Mouse (Mus musculus): ENCODE results near the gene Rbm20. TPM values are rescaled to one million over a fixed set of nuclear protein-coding genes. Genes with fewer than 3 reads are reported as not detected.

Rbm20 gene
- total RNA-seq, 2 experiments from 2014 or later: 4.0 to 5.8 TPM

DNA sequence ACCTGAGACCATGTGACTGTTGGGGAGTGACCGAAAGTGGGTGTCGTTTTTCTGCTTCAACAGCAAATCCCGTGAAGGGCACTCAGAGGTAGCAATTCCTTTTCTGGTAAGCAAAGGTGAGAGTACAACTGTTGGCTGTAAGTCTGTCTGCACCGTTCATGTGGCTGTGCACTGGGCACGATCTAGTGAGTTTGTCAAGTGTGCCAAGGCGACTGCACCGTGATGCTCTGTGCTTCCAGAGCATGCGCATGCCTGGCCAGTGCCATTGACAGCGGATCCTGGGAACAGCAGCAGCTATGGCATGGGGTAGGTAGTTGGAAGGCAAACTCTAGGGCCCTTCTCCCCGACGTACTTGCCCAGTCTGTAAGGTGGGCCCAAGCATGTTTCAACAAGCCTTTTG is 49.6 kb downstream of the Rbm20 start:
- H3K4me3 ChIP-seq: no peak overlapping the region
- H3K27ac ChIP-seq: no peak overlapping the region
- no peak for DNase-seq (ENCODE audit: extremely low spot score in 1 of 2, low spot score in 2 of 2)
- intact Hi-C loops (cut with DNase I): no loop called here
- TF ChIP-seq CTCF (IDR thresholded peaks at IDR 0.05): no peak

GRCm38 (mm10) chr19:53727277-53727676 is 50.2 kb downstream of the Rbm20 start:
- no peak overlapping the region for H3K4me3 ChIP-seq
- no peak for TF ChIP-seq CTCF (IDR thresholded peaks at IDR 0.05)
- intact Hi-C loops (cut with DNase I): no loop called here
- no peak overlapping the region for H3K27ac ChIP-seq
- no peak for DNase-seq (ENCODE audit: extremely low spot score in 1 of 2, low spot score in 2 of 2)

- TF ChIP-seq CTCF (IDR thresholded peaks at IDR 0.05): peak; percentile 43
- intact Hi-C loops (cut with DNase I): no loop called here
- Histone ChIP-seq H3K27ac (no peak overlapping the region), H3K4me3 (no peak overlapping the region)
- DNase-seq (ENCODE audit: extremely low spot score in 1 of 2, low spot score in 2 of 2): no peak
Observed at GRCm38 (mm10) chr19:53727886-53728669, 51.0 kb downstream of the Rbm20 start.

- no peak for TF ChIP-seq CTCF (IDR thresholded peaks at IDR 0.05)
- H3K27ac ChIP-seq: no peak overlapping the region
- no peak for DNase-seq (ENCODE audit: extremely low spot score in 1 of 2, low spot score in 2 of 2)
- no peak overlapping the region for H3K4me3 ChIP-seq
- intact Hi-C loops (cut with DNase I): loop anchor here (10.0 kb wide), 1 partner anchor 85 kb away; no protein-coding TSS in a partner anchor
Observed at GRCm38 (mm10) chr19:53729919-53730318, 52.8 kb downstream of the Rbm20 start.

- Histone ChIP-seq H3K27ac (no peak overlapping the region), H3K4me3 (no peak overlapping the region)
- no peak for DNase-seq (ENCODE audit: extremely low spot score in 1 of 2, low spot score in 2 of 2)
- intact Hi-C loops (cut with DNase I): loop anchor here (10.0 kb wide), 1 partner anchor 87 kb away; no protein-coding TSS in a partner anchor
- no peak for TF ChIP-seq CTCF (IDR thresholded peaks at IDR 0.05)
Observed at GRCm38 (mm10) chr19:53731761-53732201, 54.7 kb downstream of the Rbm20 start.

DNA sequence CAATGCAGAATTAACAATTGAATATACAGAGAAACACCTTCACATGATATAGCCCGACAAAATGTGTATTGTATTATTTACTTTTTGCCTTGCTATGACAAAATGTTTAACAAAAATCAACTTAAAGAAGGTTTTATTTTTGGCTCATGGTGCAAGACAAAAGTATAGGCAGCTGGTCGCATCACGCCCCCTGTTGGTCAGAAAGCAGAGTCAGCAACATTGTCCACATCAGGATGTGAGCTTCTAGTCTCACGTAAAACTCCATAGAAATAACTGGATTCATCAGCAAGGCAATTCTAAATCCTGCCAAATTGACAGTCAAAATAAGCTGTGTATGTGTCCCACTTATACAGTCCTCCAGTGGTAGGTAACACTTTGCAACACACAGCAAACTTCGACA is 57.7 kb downstream of the Rbm20 start:
- peak; percentile 38 for TF ChIP-seq CTCF (IDR thresholded peaks at IDR 0.05)
- Histone ChIP-seq H3K4me3 (no peak overlapping the region), H3K27ac (no peak overlapping the region)
- no peak for DNase-seq (ENCODE audit: extremely low spot score in 1 of 2, low spot score in 2 of 2)
- intact Hi-C loops (cut with DNase I): loop anchor here (10.0 kb wide), 1 partner anchor 90 kb away; no protein-coding TSS in a partner anchor

DNA sequence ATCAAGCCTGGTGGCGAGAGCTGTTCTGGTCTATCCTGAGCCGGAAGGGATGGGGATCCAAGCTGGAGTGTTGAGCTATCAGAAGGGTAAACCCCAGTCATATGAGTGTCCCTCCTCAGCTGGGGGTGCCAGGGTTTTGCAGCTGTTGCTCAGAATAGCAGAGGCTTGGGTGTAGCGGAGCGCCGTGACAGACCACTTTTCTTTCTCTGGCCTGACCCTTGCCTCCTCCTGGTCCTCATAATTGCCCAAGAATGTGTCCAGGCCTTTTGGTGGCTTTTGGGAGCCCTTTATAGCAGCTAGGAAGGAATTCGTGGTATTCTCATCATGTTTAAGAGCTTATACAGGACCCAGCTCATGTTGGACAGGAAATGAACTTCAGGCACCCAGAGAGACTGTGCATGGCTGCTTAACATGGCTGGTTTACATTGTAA is 61.6 kb downstream of the Rbm20 start:
- no peak for DNase-seq (ENCODE audit: extremely low spot score in 1 of 2, low spot score in 2 of 2)
- no peak overlapping the region for H3K27ac ChIP-seq
- TF ChIP-seq CTCF (IDR thresholded peaks at IDR 0.05): no peak
- intact Hi-C loops (cut with DNase I): loop anchor here (10.0 kb wide), 1 partner anchor 94 kb away; no protein-coding TSS in a partner anchor
- no peak overlapping the region for H3K4me3 ChIP-seq

DNA sequence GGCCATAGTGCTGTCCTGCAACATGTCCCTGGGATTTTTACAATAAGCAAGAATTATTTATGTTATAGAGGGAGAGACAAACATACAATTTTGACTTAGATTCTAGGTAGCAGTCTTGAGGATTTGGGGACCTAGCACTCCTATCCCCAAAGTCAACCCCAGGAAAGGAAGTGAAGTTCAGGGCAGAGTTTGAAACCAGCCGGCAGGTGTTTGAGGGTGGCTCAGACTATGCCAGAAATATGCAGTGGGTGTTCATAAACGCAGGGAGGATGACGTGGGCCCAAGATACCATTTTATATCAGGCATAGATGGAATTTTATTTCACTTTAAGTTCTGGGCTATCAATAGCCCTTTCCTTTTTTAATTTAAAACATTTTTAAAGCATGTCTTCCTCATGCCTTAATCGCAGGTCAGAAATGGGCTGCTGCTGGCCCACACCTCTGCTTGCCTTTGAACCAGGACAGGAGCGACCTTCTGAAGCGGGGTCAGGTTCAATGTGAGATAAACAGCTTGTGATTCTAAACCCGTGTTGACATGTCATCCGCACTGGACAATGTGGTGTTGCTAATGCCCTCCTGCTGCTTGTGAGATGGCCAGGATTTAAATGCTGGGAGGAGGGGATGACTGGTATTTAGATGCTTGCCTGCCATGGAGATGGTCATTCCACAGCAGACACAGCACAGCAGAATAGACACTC is 62.6 kb downstream of the Rbm20 start:
- no peak overlapping the region for H3K27ac ChIP-seq
- no peak for DNase-seq (ENCODE audit: extremely low spot score in 1 of 2, low spot score in 2 of 2)
- intact Hi-C loops (cut with DNase I): loop anchor here (10.0 kb wide), 1 partner anchor 95 kb away; no protein-coding TSS in a partner anchor

DNA sequence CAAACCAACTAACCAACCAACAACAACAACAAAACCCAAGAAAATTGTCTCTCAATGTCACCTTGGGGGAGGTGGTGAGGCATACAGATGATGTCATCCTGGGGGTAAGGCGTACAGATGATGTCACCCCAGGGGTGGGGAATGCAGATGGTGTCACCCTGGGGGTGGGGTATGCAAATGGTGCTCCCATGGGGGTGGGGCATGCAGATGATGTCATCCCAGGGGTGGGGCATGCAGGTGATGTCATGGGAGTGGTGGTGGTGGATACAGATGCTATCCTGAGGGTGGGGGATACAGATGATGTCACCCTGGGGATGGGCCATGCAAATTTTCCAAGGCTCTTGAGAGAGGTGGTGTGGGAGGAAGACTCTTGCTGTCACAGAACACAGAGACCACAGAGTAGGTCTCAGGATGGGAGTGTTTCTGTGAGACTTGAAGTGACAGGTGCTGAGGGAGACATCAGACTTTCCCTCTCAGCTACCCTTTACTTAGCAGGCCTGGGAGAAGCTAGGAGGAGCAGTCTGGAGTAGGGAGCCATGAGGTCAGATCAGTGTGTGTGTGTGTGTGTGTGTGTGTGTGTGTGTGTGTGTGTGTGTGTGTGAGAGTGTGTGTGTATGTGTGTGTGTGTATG is 63.8 kb downstream of the Rbm20 start:
- Histone ChIP-seq H3K4me3 (no peak overlapping the region), H3K27ac (no peak overlapping the region)
- intact Hi-C loops (cut with DNase I): no loop called here
- no peak for TF ChIP-seq CTCF (IDR thresholded peaks at IDR 0.05)
- no peak for DNase-seq (ENCODE audit: extremely low spot score in 1 of 2, low spot score in 2 of 2)

More for the DNA sequence above, 62.6 kb downstream of the Rbm20 start:
- no peak for TF ChIP-seq CTCF (IDR thresholded peaks at IDR 0.05)
- H3K4me3 ChIP-seq: no peak overlapping the region

GRCm38 (mm10) chr19:53741902-53742301 is 64.8 kb downstream of the Rbm20 start:
- no peak overlapping the region for H3K27ac ChIP-seq
- no peak overlapping the region for H3K4me3 ChIP-seq
- intact Hi-C loops (cut with DNase I): no loop called here
- DNase-seq (ENCODE audit: extremely low spot score in 1 of 2, low spot score in 2 of 2): no peak
- TF ChIP-seq CTCF (IDR thresholded peaks at IDR 0.05): peak; percentile 50

GRCm38 (mm10) chr19:53745354-53745753 is 68.2 kb downstream of the Rbm20 start:
- TF ChIP-seq CTCF (IDR thresholded peaks at IDR 0.05): no peak

GRCm38 (mm10) chr19:53746116-53746515 is 69.0 kb downstream of the Rbm20 start:
- intact Hi-C loops (cut with DNase I): no loop called here
- no peak for TF ChIP-seq CTCF (IDR thresholded peaks at IDR 0.05)
- H3K27ac ChIP-seq: no peak overlapping the region
- DNase-seq (ENCODE audit: extremely low spot score in 1 of 2, low spot score in 2 of 2): no peak
- no peak overlapping the region for H3K4me3 ChIP-seq

More at GRCm38 (mm10) chr19:53745354-53745753, 68.2 kb downstream of the Rbm20 start:
- no peak for DNase-seq (ENCODE audit: extremely low spot score in 1 of 2, low spot score in 2 of 2)
- no peak overlapping the region for H3K4me3 ChIP-seq
- no peak overlapping the region for H3K27ac ChIP-seq
- intact Hi-C loops (cut with DNase I): no loop called here
